Mouse (Mus musculus) liver, embryonic 14.5 days (tissue): ENCODE data around the gene Ccnj. TPM values are rescaled to one million over a fixed set of nuclear protein-coding genes. Genes with fewer than 3 reads are reported as not detected.

Experiments
- ATAC-seq: fragments of 200-750 bp; cut with Nextera tagmentation; 2 replicates; pipeline ENCODE4 v1.8.0; 2017; ENCODE audit warnings: moderate number of reproducible peaks, mild to moderate bottlenecking, moderate library complexity; ENCODE audit not compliant: insufficient read depth
- DNase-seq, 3 experiments: peaks; one replicate each; pipeline ENCODE4 v3.0.0-alpha.2; 2012 to 2013; ENCODE audit warnings: low read depth in 3 of 3, low spot score in 3 of 3
- H3K27ac ChIP-seq: fragments of 300-500 bp; sonication (generic); 2 replicates; pipeline ENCODE4 v1.5.1; 2014; ENCODE audit warnings: moderate library complexity, mild to moderate bottlenecking, control low read depth, inconsistent platforms
- H3K27me3 ChIP-seq: fragments of 300-500 bp; sonication (generic); 2 replicates; pipeline ENCODE4 v1.6.1; 2014; ENCODE audit warnings: mild to moderate bottlenecking, low read length, moderate library complexity; ENCODE audit not compliant: control insufficient read depth, insufficient read depth
- H3K36me3 ChIP-seq: fragments of 300-500 bp; sonication (generic); replicated peaks from 2 replicates; pipeline ENCODE4 v1.6.1; 2014; ENCODE audit warnings: low read depth; ENCODE audit not compliant: control insufficient read depth, insufficient read depth
- H3K4me1 ChIP-seq, 2 experiments: fragments of 200-500 bp in 1 of 2; fragments of 300-500 bp in 1 of 2; sonication (generic) in 1 of 2; replicated peaks; 2 replicates each; pipeline ENCODE4 v1.6.1; 2012 to 2014; ENCODE audit warnings: antibody characterized with exemption in 1 of 2, inconsistent platforms in 1 of 2, low read length in 1 of 2; ENCODE audit not compliant: control insufficient read depth in 2 of 2, insufficient read depth in 2 of 2
- H3K4me2 ChIP-seq: fragments of 300-500 bp; sonication (generic); 2 replicates; pipeline ENCODE4 v1.6.1; 2014; ENCODE audit warnings: low read depth, mild to moderate bottlenecking, control low read depth, moderate library complexity
- H3K4me3 ChIP-seq, 2 experiments: fragments of 200-500 bp in 1 of 2; fragments of 300-500 bp in 1 of 2; sonication (generic) in 1 of 2; 2 replicates each; pipeline ENCODE4 v1.5.1; 2012 to 2014; ENCODE audit warnings: low read depth in 2 of 2, low read length in 2 of 2, mild to moderate bottlenecking in 2 of 2, control low read depth in 1 of 2, inconsistent platforms in 1 of 2, moderate library complexity in 1 of 2; ENCODE audit not compliant: insufficient read depth in 1 of 2
- H3K9ac ChIP-seq: fragments of 300-500 bp; sonication (generic); replicated peaks from 2 replicates; pipeline ENCODE4 v1.6.1; 2014; ENCODE audit warnings: mild to moderate bottlenecking, control low read depth, moderate library complexity
- H3K9me3 ChIP-seq: fragments of 300-500 bp; sonication (generic); 2 replicates; pipeline ENCODE4 v1.6.1; 2016; ENCODE audit warnings: low read length, mixed read lengths; ENCODE audit not compliant: control insufficient read depth
- CTCF ChIP-seq: IDR thresholded peaks from 2 replicates; pipeline ENCODE4 v1.5.1; 2016; ENCODE audit warnings: antibody characterized with exemption, low read depth, control low read depth
- EP300 ChIP-seq: IDR thresholded peaks from 2 replicates; pipeline ENCODE4 v1.6.1; 2016; ENCODE audit warnings: antibody characterized with exemption, low read depth
- WGBS: fragments of 180-500 bp; shearing (Covaris S2); extraction: QIAGEN DNeasy Blood & Tissue Kit; methylation state at CpG from one replicate; pipeline ENCODE4 v1.1.7; 2014; ENCODE audit not compliant: insufficient replicate concordance; 5-methylcytosine and 5-hydroxymethylcytosine counted together
- polyA plus RNA-seq, 2 experiments: library from polyadenylated mRNA; depleted of rRNA in 1 of 2; stranded (reverse) in 1 of 2; unstranded in 1 of 2; fragments of >200 nt; fragmentation: Nextera tagmentation in 1 of 2; extraction: Ambion mirVana in 1 of 2; gene quantifications; 2 replicates each; pipeline versions ENCODE4 v1.2.1 to v1.2.3; 2012 to 2014

Gene Ccnj
- polyA plus RNA-seq (2012; rRNA removed) (2.9 and 3.2 TPM in 2 replicates), polyA plus RNA-seq (2014; fragmentation: Nextera tagmentation; extraction: Ambion mirVana) (2.7 and 2.9 TPM in 2 replicates)

- Histone ChIP-seq H3K9ac (peak within 1 kb of the TSS; percentile 80), H3K4me2 (peak within 1 kb of the TSS; percentile 87), H3K4me3 (peak within 1 kb of the TSS; percentile 82 to 94), H3K4me1 (peaks cover 13 to 15% of the 10 kb centered on the region in 2 experiments), H3K9me3 (no peaks in the 10 kb centered on the region), H3K27ac (peak within 1 kb of the TSS; percentile 56), H3K27me3 (no peaks in the 10 kb centered on the region), H3K36me3 (no peaks in the 10 kb centered on the region)
- under 1% methylated on average over 69 of the region's 71 CpGs for WGBS
- DNase-seq = peak; percentile 68 to 78 (median 73)
- TF ChIP-seq EP300 = peak; percentile 21; the same call in 1 of the 2 replicates
- TF ChIP-seq CTCF = no peak
- ATAC-seq = peak; percentile 99
Observed at GRCm38 (mm10) chr19:40830703-40831415, at the start of gene Ccnj. Gene Ccnj (plus strand): TSS chr19:40831279.

GRCm38 (mm10) chr19:40788004-40788714 is 42.9 kb upstream of the Ccnj start:
- no peaks in the 10 kb centered on the region for H3K9me3 ChIP-seq
- no peak overlapping the region; the same call in 1 of the 2 replicates for H3K9ac ChIP-seq
- no peaks in the 10 kb centered on the region for H3K36me3 ChIP-seq
- H3K4me1 ChIP-seq = peaks cover 0 to 4% of the 10 kb centered on the region in 2 experiments; a peak in 2 of 4 replicates
- DNase-seq = no peak
- no peak for ATAC-seq
- H3K4me3 ChIP-seq = no peak overlapping the region
- no peak overlapping the region for H3K4me2 ChIP-seq
- WGBS = 49% methylated on average over 15 of the region's 15 CpGs
- H3K27me3 ChIP-seq = no peaks in the 10 kb centered on the region
- no peak overlapping the region for H3K27ac ChIP-seq
- TF ChIP-seq EP300 (no peak), CTCF (no peak)

DNA sequence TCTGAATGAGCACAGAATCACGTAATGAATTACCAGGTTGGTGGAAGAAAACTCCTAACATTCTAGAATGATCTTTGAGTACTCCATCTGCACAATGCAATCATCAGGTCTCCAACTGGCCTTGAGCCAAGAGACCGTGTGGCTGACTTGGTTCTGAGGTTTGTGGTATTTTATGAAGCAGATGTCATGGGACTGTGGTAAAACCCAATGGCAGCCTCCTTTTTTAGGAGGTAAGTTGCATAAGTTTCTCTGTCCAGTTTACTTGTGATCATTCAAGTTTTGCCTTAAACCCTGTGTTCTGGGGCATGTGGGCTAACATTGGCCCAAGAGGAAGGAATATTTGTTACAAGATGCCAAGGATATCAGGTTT is 42.4 kb upstream of the Ccnj start:
- WGBS = 60% methylated on average over 2 of the region's 2 CpGs
- no peaks in the 10 kb centered on the region for H3K9me3 ChIP-seq
- no peak overlapping the region for H3K4me3 ChIP-seq
- no peaks in the 10 kb centered on the region for H3K27me3 ChIP-seq
- no peak overlapping the region for H3K4me2 ChIP-seq
- TF ChIP-seq EP300 (no peak), CTCF (no peak)
- H3K36me3 ChIP-seq = no peaks in the 10 kb centered on the region
- no peak for DNase-seq
- H3K9ac ChIP-seq = no peak overlapping the region
- ATAC-seq = no peak
- H3K27ac ChIP-seq = no peak overlapping the region
- peaks cover 0 to 4% of the 10 kb centered on the region in 2 experiments; a peak in 2 of 4 replicates for H3K4me1 ChIP-seq

DNA sequence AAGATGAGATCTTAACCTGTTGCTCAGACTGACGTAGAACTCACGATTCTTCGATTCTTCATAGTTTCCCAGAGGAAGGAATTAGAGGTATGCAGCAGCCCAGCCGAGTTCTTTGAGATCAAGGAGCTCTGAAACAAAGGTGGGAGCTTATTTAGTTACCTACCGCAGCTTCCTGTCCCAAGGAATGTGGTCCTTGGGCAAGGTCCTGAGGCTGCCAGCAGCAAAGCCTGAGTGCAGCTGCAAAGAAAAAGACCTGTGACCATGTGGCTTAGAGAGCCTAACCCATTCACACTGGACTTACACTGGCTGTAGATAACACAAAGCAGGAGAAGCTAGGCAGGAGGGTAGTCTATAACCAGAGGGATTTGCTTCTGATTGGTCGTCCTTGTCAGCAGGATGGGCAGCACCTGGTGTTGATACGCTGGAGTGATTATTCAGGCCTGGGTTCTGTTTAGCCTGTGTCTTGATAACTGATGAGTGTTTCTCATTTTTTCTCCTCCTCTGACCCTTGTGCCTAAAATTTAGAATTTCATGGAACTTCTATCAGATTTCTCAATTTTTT is 25.8 kb upstream of the Ccnj start:
- H3K4me2 ChIP-seq = no peak overlapping the region
- TF ChIP-seq EP300 (no peak), CTCF (no peak)
- H3K9me3 ChIP-seq = no peaks in the 10 kb centered on the region
- WGBS = 51% methylated on average over 7 of the region's 7 CpGs
- H3K36me3 ChIP-seq = no peaks in the 10 kb centered on the region
- H3K27ac ChIP-seq = no peak overlapping the region
- no peak overlapping the region for H3K4me3 ChIP-seq
- no peaks in the 10 kb centered on the region for H3K27me3 ChIP-seq
- peak; percentile 51; the same call in 1 of the 2 replicates for ATAC-seq
- DNase-seq = no peak
- H3K9ac ChIP-seq = no peak overlapping the region
- peaks cover 0 to 6% of the 10 kb centered on the region in 2 experiments; a peak in 2 of 4 replicates for H3K4me1 ChIP-seq

GRCm38 (mm10) chr19:40809858-40810257 is 21.2 kb upstream of the Ccnj start:
- H3K4me2 ChIP-seq = no peak overlapping the region
- no peaks in the 10 kb centered on the region for H3K36me3 ChIP-seq
- H3K27me3 ChIP-seq = no peaks in the 10 kb centered on the region
- 60% methylated on average over 7 of the region's 7 CpGs for WGBS
- no peak for TF ChIP-seq EP300
- TF ChIP-seq CTCF = no peak
- no peaks in the 10 kb centered on the region for H3K9me3 ChIP-seq
- DNase-seq (no peak), ATAC-seq (no peak)
- H3K9ac ChIP-seq = no peak overlapping the region
- no peak overlapping the region for H3K4me3 ChIP-seq
- peaks cover 28 to 37% of the 10 kb centered on the region in 2 experiments for H3K4me1 ChIP-seq
- H3K27ac ChIP-seq = no peak overlapping the region
